In the genomic region with DNA sequence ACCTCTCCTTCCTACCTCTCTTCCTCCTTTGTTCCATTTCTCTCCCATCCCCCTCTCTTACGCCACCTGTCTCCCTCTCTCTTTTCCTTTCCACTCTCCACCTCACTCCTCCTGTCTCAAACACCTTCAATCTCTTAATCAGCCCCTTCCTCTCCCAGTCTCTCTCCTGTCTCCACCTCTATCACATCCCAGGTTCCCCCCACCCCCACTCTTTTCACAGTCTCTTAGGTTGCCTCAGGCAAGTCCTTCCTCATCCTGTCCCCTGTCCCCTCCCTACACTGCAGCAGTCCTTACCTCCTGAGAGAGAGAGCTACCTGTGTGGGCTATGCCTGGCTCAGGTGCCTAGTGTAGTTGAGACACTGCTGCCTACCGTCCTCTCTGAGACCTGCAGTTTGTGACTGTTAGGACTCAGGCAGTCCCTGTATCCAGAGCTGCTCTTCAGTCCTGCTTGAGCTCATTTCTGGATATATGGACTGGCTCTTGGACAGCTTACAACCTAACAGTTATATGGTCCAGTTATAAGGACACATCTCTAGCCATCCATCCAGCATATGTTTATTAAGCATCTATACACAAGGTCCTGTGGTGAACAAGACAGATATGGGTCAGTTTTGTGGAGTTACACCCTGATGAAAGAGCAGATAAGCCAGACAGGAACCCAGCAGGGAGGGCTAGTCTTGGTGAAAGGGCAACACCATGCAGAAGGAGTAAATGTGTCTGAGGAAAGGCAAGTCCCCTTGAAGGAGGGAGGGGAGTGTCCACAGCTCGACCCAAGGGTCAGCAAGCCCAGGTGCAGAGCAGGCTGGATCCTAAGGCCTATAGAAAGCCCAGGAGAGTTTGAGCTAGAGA, we compare ENCODE assay signal across 12 mouse cellular contexts. TPM values are rescaled to one million over a fixed set of nuclear protein-coding genes. Genes with fewer than 3 reads are reported as not detected.
DNase-seq lines count a peak whose midpoint lies in the region; ATAC-seq and TF ChIP-seq lines count a peak whose summit lies in the region.
"Had no signal": no experiment of that assay in that cellular context is flagged by ENCODE, and none has a peak within 500 bp of the region (broad histone marks: within the 10 kb centered on the region; RNA-seq: fewer than 3 reads in every experiment).

No protein-coding gene starts in this region.

- H3K36me3 ChIP-seq in kidney, embryonic 15.5 days: peaks cover 7% of the 10 kb centered on the region
- H3K36me3 ChIP-seq in G1E (replicated peaks): peaks cover 92% of the 10 kb centered on the region
- H3K36me3 ChIP-seq in liver, embryonic 15.5 days (replicated peaks): peaks cover 77% of the 10 kb centered on the region
- no peaks in the 10 kb centered on the region for H3K36me3 ChIP-seq in thymus, adult 2 months (ENCODE audit: control insufficient read depth, insufficient read depth, low read length)

- H3K9me3 ChIP-seq in kidney, embryonic 15.5 days (replicated peaks): no peaks in the 10 kb centered on the region
- H3K9me3 ChIP-seq in G1E (replicated peaks): no peaks in the 10 kb centered on the region
- H3K9me3 ChIP-seq in liver, embryonic 15.5 days (replicated peaks): no peaks in the 10 kb centered on the region

- no peak overlapping the region for H3K4me2 ChIP-seq in kidney, embryonic 15.5 days
- H3K4me2 ChIP-seq in liver, embryonic 15.5 days: peak overlapping the region; percentile 65

- no peak overlapping the region for H3K9ac ChIP-seq in kidney, embryonic 15.5 days
- peak overlapping the region; percentile 62 for H3K9ac ChIP-seq in liver, embryonic 15.5 days

- ATAC-seq in kidney, embryonic 15.5 days (replicated peaks; ENCODE audit: low FRiP score): peak; percentile 68
- peak; percentile 18; the same call in 1 of the 2 replicates for ATAC-seq in G1E (ENCODE audit: extremely low read depth, insufficient number of reproducible peaks, low FRiP score, poor library complexity, severe bottlenecking)
- ATAC-seq in erythroblast, adult 5-6 weeks (replicated peaks; ENCODE audit: low FRiP score, poor library complexity, severe bottlenecking): peak; percentile 51
- ATAC-seq in liver, embryonic 15.5 days (ENCODE audit: insufficient read depth): peak; percentile 57
- ATAC-seq: hindbrain, postnatal 0 days had no signal

- no peak for TF ChIP-seq CTCF in G1E (IDR thresholded peaks at IDR 0.05; ENCODE audit: low read depth, low read length)
- TF ChIP-seq CTCF in thymus, adult 2 months (IDR thresholded peaks at IDR 0.05; ENCODE audit: borderline replicate concordance, control insufficient read depth, extremely low read depth, insufficient read depth, low read length, poor library complexity): no peak

- H3K4me3 ChIP-seq in kidney, embryonic 15.5 days (replicated peaks): no peak overlapping the region
- H3K4me3 ChIP-seq in G1E (ENCODE audit: low read depth, low read length): peak overlapping the region; percentile 39; the same call in 1 of the 2 replicates
- H3K4me3 ChIP-seq in liver, embryonic 15.5 days (replicated peaks): peak overlapping the region; percentile 44
- H3K4me3 ChIP-seq in thymus, adult 2 months (ENCODE audit: control insufficient read depth, insufficient read depth, low read length): no peak overlapping the region
- H3K4me3 ChIP-seq: myocyte had no signal

- no peaks in the 10 kb centered on the region for H3K27me3 ChIP-seq in kidney, embryonic 15.5 days
- no peaks in the 10 kb centered on the region for H3K27me3 ChIP-seq in G1E (ENCODE audit: insufficient read depth, low read length)
- no peaks in the 10 kb centered on the region for H3K27me3 ChIP-seq in liver, embryonic 15.5 days
- no peaks in the 10 kb centered on the region for H3K27me3 ChIP-seq in thymus, adult 2 months (ENCODE audit: control insufficient read depth, insufficient read depth, low read length)

- no peaks in the 10 kb centered on the region for H3K4me1 ChIP-seq in kidney, embryonic 15.5 days
- peaks cover 87% of the 10 kb centered on the region for H3K4me1 ChIP-seq in G1E (ENCODE audit: insufficient read depth, low read depth, low read length)
- H3K4me1 ChIP-seq in liver, embryonic 15.5 days (replicated peaks): peaks cover 91% of the 10 kb centered on the region
- H3K4me1 ChIP-seq in thymus, adult 2 months (replicated peaks; ENCODE audit: control insufficient read depth, insufficient read depth, low read length): peaks cover 6% of the 10 kb centered on the region; the same call in 1 of the 2 replicates

- TF ChIP-seq POLR2A in thymus, adult 2 months (IDR thresholded peaks at IDR 0.05; ENCODE audit: control insufficient read depth, extremely low read depth, insufficient read depth, low read length, poor library complexity): no peak

- 67% methylated on average over 3 of the region's 3 CpGs for WGBS in kidney, embryonic 15.5 days
- 47% methylated on average over 3 of the region's 3 CpGs for WGBS in liver, embryonic 15.5 days (ENCODE audit: insufficient replicate concordance)
- 92% methylated on average over 3 of the region's 3 CpGs for WGBS in thymus, adult 2 months

- peak overlapping the region; percentile 64 for H3K27ac ChIP-seq in kidney, embryonic 15.5 days
- peak overlapping the region; percentile 96 for H3K27ac ChIP-seq in liver, embryonic 15.5 days (replicated peaks)
- H3K27ac ChIP-seq in thymus, adult 2 months (ENCODE audit: control insufficient read depth, insufficient read depth, low read length): no peak overlapping the region
- H3K27ac ChIP-seq: hindbrain, postnatal 0 days had no signal

- DNase-seq in kidney, postnatal 14 days: no peak
- DNase-seq in G1E (ENCODE audit: low spot score): no peak
- DNase-seq in cerebellum, adult 9-11 months: no peak
- DNase-seq in thymus, adult 2 months: no peak
- DNase-seq in layer of hippocampus, adult 11-12 months (ENCODE audit: low spot score): no peak
- DNase-seq: cerebellum, postnatal 25 days; layer of hippocampus, adult 9-11 months had no signal

RNA-seq across cellular contexts. Expression of gene Eef2k, which starts 33.1 kb away (rescaled TPM):
- polyA plus RNA-seq in kidney, embryonic 15.5 days (2015; fragmentation: Nextera tagmentation; extraction: Ambion mirVana): 23.8 and 27.6 TPM in 2 replicates
- total RNA-seq in G1E (2014; fragmentation: Nextera tagmentation) (62.3 and 72.9 TPM in 2 replicates), G1E (2017) (185 and 189 TPM in 2 replicates)
- polyA plus RNA-seq in G1E (2012): 89.8 and 107 TPM in 2 replicates
- total RNA-seq in erythroblast, adult 5-6 weeks (2015; ENCODE audit: low replicate concordance): 12.3 and 24.0 TPM in 2 replicates
- 77.4 and 97.0 TPM in 2 replicates for total RNA-seq in erythroblast, adult 5-6 weeks (2017; ENCODE audit: low replicate concordance)
- 42.8 and 50.4 TPM in 2 replicates for polyA plus RNA-seq in liver, embryonic 15.5 days (2015; fragmentation: Nextera tagmentation; extraction: Ambion mirVana)
- 26.2 and 29.5 TPM in 2 replicates for polyA plus RNA-seq in thymus, adult 2 months (2012; rRNA removed)

RNA-seq across cellular contexts. Expression of gene Polr3e, which starts 41.8 kb away (rescaled TPM):
- 42.7 and 44.0 TPM in 2 replicates for polyA plus RNA-seq in kidney, embryonic 15.5 days (2015; fragmentation: Nextera tagmentation; extraction: Ambion mirVana)
- 18.0 and 21.3 TPM in 2 replicates for total RNA-seq in G1E (2014; fragmentation: Nextera tagmentation)
- 26.2 and 27.6 TPM in 2 replicates for total RNA-seq in G1E (2017)
- polyA plus RNA-seq in G1E (2012): 31.1 and 36.5 TPM in 2 replicates
- total RNA-seq in erythroblast, adult 5-6 weeks (2015; ENCODE audit: low replicate concordance): 3.1 and 3.3 TPM in 2 replicates
- total RNA-seq in erythroblast, adult 5-6 weeks (2017; ENCODE audit: low replicate concordance): 1.5 and 6.2 TPM in 2 replicates
- 12.8 and 13.4 TPM in 2 replicates for polyA plus RNA-seq in liver, embryonic 15.5 days (2015; fragmentation: Nextera tagmentation; extraction: Ambion mirVana)
- polyA plus RNA-seq in thymus, adult 2 months (2012; rRNA removed): 18.6 and 22.0 TPM in 2 replicates

Comparison
In these comparisons a context has a peak if more than half of its experiments do, and no peak if none do; other contexts are left out.
1. ATAC-seq: peak in every context shown above with its lines; median percentile 68 in kidney, embryonic 15.5 days; 57 in liver, embryonic 15.5 days; 51 in erythroblast, adult 5-6 weeks; 18 in G1E.
2. H3K4me3 ChIP-seq: peak in G1E (single experiment) and liver, embryonic 15.5 days (single experiment); none in kidney, embryonic 15.5 days (single experiment) and thymus, adult 2 months (single experiment).